In the genomic region with DNA sequence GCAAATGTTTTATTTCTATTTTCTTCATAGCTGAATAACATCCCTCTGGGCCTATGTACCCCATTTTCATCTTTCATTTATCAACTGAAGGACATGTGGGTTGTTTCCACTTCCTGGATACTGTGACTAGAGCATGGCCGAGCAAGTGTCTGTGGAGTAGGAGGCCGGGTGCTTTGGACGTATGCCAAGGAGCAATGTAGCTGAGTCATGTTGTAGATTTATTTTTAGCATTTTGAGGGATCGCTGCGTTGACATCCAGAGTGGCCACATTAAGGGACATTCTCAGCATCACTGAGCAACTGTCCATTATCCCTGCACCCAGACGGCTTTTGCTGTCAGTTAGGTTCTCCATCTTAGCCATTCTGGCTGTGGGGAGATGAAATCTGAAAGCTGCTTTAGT, we compare ENCODE assay signal across 13 mouse cellular contexts. TPM values are rescaled to one million over a fixed set of nuclear protein-coding genes. Genes with fewer than 3 reads are reported as not detected.
A peak's percentile ranks its signal among the peaks of the same experiment; 100 is the strongest.
DNase-seq lines count a peak whose midpoint lies in the region; ATAC-seq lines count a peak whose summit lies in the region.
"Had no signal": no experiment of that assay in that cellular context is flagged by ENCODE, and none has a peak within 500 bp of the region (broad histone marks: within the 10 kb centered on the region; RNA-seq: fewer than 3 reads in every experiment).

No protein-coding gene starts in this region.

- H3K27ac ChIP-seq in forebrain, embryonic 13.5 days: no peak overlapping the region
- H3K27ac ChIP-seq: embryonic facial prominence, embryonic 13.5 days; liver, embryonic 15.5 days; stomach, postnatal 0 days had no signal

- no peak overlapping the region for H3K4me3 ChIP-seq in forebrain, embryonic 13.5 days
- H3K4me3 ChIP-seq: embryonic facial prominence, embryonic 13.5 days; liver, embryonic 15.5 days; myocyte had no signal

- WGBS in forebrain, embryonic 13.5 days: 79% methylated on average over 6 of the region's 6 CpGs

- ATAC-seq in granulocyte monocyte progenitor cell, adult 5-6 weeks (replicated peaks; ENCODE audit: poor library complexity, severe bottlenecking): peak; percentile 74
- no peak for ATAC-seq in forebrain, embryonic 13.5 days

- intact Hi-C loops in gastrocnemius, postnatal 36 days (cut with DNase I): no loop called here
- intact Hi-C loops in left cerebral cortex, postnatal 4 days (cut with DNase I): no loop called here
- intact Hi-C loops in left cerebral cortex, postnatal 36 days (cut with DNase I): no loop called here

- no peak overlapping the region for H3K9ac ChIP-seq in forebrain, embryonic 13.5 days
- H3K9ac ChIP-seq: embryonic facial prominence, embryonic 13.5 days; liver, embryonic 15.5 days had no signal

- no peak overlapping the region for H3K4me2 ChIP-seq in forebrain, embryonic 13.5 days
- H3K4me2 ChIP-seq: embryonic facial prominence, embryonic 13.5 days; liver, embryonic 15.5 days had no signal

- no peaks in the 10 kb centered on the region for H3K4me1 ChIP-seq in forebrain, embryonic 13.5 days
- H3K4me1 ChIP-seq: embryonic facial prominence, embryonic 13.5 days; liver, embryonic 15.5 days had no signal

- no peaks in the 10 kb centered on the region for H3K36me3 ChIP-seq in forebrain, embryonic 13.5 days (ENCODE audit: poor library complexity, severe bottlenecking)
- H3K36me3 ChIP-seq: embryonic facial prominence, embryonic 13.5 days; liver, embryonic 15.5 days had no signal

- no peaks in the 10 kb centered on the region for H3K9me3 ChIP-seq in forebrain, embryonic 13.5 days (replicated peaks)
- H3K9me3 ChIP-seq: embryonic facial prominence, embryonic 13.5 days; liver, embryonic 15.5 days had no signal

- peak; percentile 12 for DNase-seq in gastrocnemius, adult 18-20 months (ENCODE audit: low spot score)
- no peak for DNase-seq in gastrocnemius, postnatal 36 days
- DNase-seq in left cerebral cortex, postnatal 4 days: peak; percentile 45
- no peak for DNase-seq in left cerebral cortex, postnatal 36 days (ENCODE audit: low spot score in 2 of 2)
- DNase-seq in MEL-GATA-1-ER (ENCODE audit: extremely low read depth, low read depth) (peak; percentile 63), adipocyte (ENCODE audit: low spot score) (no peak)

- no peaks in the 10 kb centered on the region for H3K27me3 ChIP-seq in forebrain, embryonic 13.5 days
- H3K27me3 ChIP-seq: CH12.LX; embryonic facial prominence, embryonic 13.5 days; liver, embryonic 15.5 days had no signal

RNA-seq across cellular contexts. Expression of gene Intu, which starts 20.5 kb away (rescaled TPM):
- total RNA-seq in gastrocnemius, adult 18-20 months (2021): 1 to 10 TPM; 2.1 to 2.3 TPM
- total RNA-seq in gastrocnemius, postnatal 36 days (2021): 1 to 10 TPM; 1.0 to 1.8 TPM
- total RNA-seq in left cerebral cortex, postnatal 4 days (2021): 1 to 10 TPM; 5.5 to 8.0 TPM
- total RNA-seq in left cerebral cortex, postnatal 36 days (2021): 1 to 10 TPM; 6.2 to 7.3 TPM
- total RNA-seq in granulocyte monocyte progenitor cell, adult 5-6 weeks (2014; fragmentation: Nextera tagmentation): 1.6 and 3.2 TPM in 2 replicates
- total RNA-seq in granulocyte monocyte progenitor cell, adult 5-6 weeks (2017): 2.5 and 4.6 TPM in 2 replicates
- 4.2 and 5.4 TPM in 2 replicates for polyA plus RNA-seq in forebrain, embryonic 13.5 days (2015; fragmentation: Nextera tagmentation; extraction: Ambion mirVana)
- total RNA-seq: CH12.LX had no signal

Comparison
In these comparisons a context has a peak if more than half of its experiments do, and no peak if none do; other contexts are left out.
1. DNase-seq: peak in gastrocnemius, adult 18-20 months (single experiment), left cerebral cortex, postnatal 4 days (single experiment) and MEL-GATA-1-ER (single experiment); none in gastrocnemius, postnatal 36 days (0 of 2), left cerebral cortex, postnatal 36 days (0 of 2) and adipocyte (single experiment).